Mouse (Mus musculus) forebrain, embryonic 14.5 days (tissue): ENCODE data around the gene Acap1. TPM values are rescaled to one million over a fixed set of nuclear protein-coding genes. Genes with fewer than 3 reads are reported as not detected.
A peak's percentile ranks its signal among the peaks of the same experiment; 100 is the strongest.

Experiments
- ATAC-seq: fragments of 200-750 bp; cut with Nextera tagmentation; 2 replicates; pipeline ENCODE4 v1.8.0; 2017; ENCODE audit warnings: mild to moderate bottlenecking, moderate library complexity
- DNase-seq: peaks from one replicate; pipeline ENCODE4 v3.0.0-alpha.2; 2015; ENCODE audit warnings: low spot score
- H3K27ac ChIP-seq: fragments of 300-500 bp; sonication (generic); 2 replicates; pipeline ENCODE4 v1.5.1; 2014; ENCODE audit warnings: low read depth, mild to moderate bottlenecking, control low read depth, low read length, moderate library complexity
- H3K27me3 ChIP-seq: fragments of 300-500 bp; sonication (generic); replicated peaks from 2 replicates; pipeline ENCODE4 v1.6.1; 2014; ENCODE audit warnings: low read length, control low read depth, mixed read lengths; ENCODE audit not compliant: control insufficient read depth, insufficient read depth
- H3K36me3 ChIP-seq: fragments of 300-500 bp; sonication (generic); 2 replicates; pipeline ENCODE4 v1.6.1; 2014; ENCODE audit warnings: low read length, control low read depth; ENCODE audit not compliant: control insufficient read depth, insufficient read depth
- H3K4me1 ChIP-seq: fragments of 300-500 bp; sonication (generic); 2 replicates; pipeline ENCODE4 v1.6.1; 2014; ENCODE audit warnings: antibody characterized with exemption, low read length, control low read depth; ENCODE audit not compliant: control insufficient read depth, insufficient read depth
- H3K4me2 ChIP-seq: fragments of 300-500 bp; sonication (generic); 2 replicates; pipeline ENCODE4 v1.6.1; 2014; ENCODE audit warnings: mild to moderate bottlenecking, control low read depth, low read length
- H3K4me3 ChIP-seq: fragments of 300-500 bp; sonication (generic); 2 replicates; pipeline ENCODE4 v1.5.1; 2014; ENCODE audit warnings: low read depth, low read length, control low read depth
- H3K9ac ChIP-seq: fragments of 300-500 bp; sonication (generic); 2 replicates; pipeline ENCODE4 v1.6.1; 2014; ENCODE audit warnings: mild to moderate bottlenecking, low read length, control low read depth, moderate library complexity
- H3K9me3 ChIP-seq: fragments of 300-500 bp; sonication (generic); replicated peaks from 2 replicates; pipeline ENCODE4 v1.6.1; 2016; ENCODE audit warnings: low read length, control low read depth, mixed read lengths; ENCODE audit not compliant: control insufficient read depth
- WGBS: fragments of 180-500 bp; shearing (Covaris S2); extraction: QIAGEN DNeasy Blood & Tissue Kit; methylation state at CpG from one replicate; pipeline ENCODE4 v1.1.7; 2014; 5-methylcytosine and 5-hydroxymethylcytosine counted together
- polyA plus RNA-seq: library from polyadenylated mRNA; unstranded; fragments of >200 nt; fragmentation: Nextera tagmentation; extraction: Ambion mirVana; gene quantifications from 2 replicates; pipeline ENCODE4 v1.2.1, GENCODE M21; 2014

Gene Acap1
- polyA plus RNA-seq, 1 experiment from 2014 or later, result 0.10 TPM

- WGBS, result 21% methylated on average over 29 of the region's 30 CpGs
- Histone ChIP-seq H3K36me3 (no peaks in the 10 kb centered on the region), H3K27me3 (peaks cover 9% of the 10 kb centered on the region; the same call in 1 of the 2 replicates), H3K4me1 (no peaks in the 10 kb centered on the region; the same call in 1 of the 2 replicates), H3K9me3 (no peaks in the 10 kb centered on the region), H3K27ac (no peak within 1 kb of the TSS), H3K4me3 (no peak within 1 kb of the TSS), H3K4me2 (no peak within 1 kb of the TSS), H3K9ac (no peak within 1 kb of the TSS)
- DNase-seq (no peak), ATAC-seq (no peak)
Observed at GRCm38 (mm10) chr11:69858113-69858998, 37.0 kb downstream of the Acap1 start, which contains the start of gene Tnk1. Tnk1 (minus strand) TSS chr11:69858730.

GRCm38 (mm10) chr11:69855347-69855746, 40.0 kb downstream of the Acap1 start:
- no peak overlapping the region for H3K27ac ChIP-seq
- no peaks in the 10 kb centered on the region for H3K9me3 ChIP-seq
- WGBS, result 23% methylated on average over 16 of the region's 16 CpGs
- H3K9ac ChIP-seq, result no peak overlapping the region
- H3K27me3 ChIP-seq, result peaks cover 9% of the 10 kb centered on the region; the same call in 1 of the 2 replicates
- DNase-seq (peak; percentile 39), ATAC-seq (peak; percentile 57)
- H3K4me3 ChIP-seq, result no peak overlapping the region
- peaks cover 26% of the 10 kb centered on the region for H3K36me3 ChIP-seq
- H3K4me2 ChIP-seq, result no peak overlapping the region
- no peaks in the 10 kb centered on the region; the same call in 1 of the 2 replicates for H3K4me1 ChIP-seq

GRCm38 (mm10) chr11:69854680-69855079, 40.7 kb downstream of the Acap1 start:
- H3K9ac ChIP-seq, result no peak overlapping the region
- H3K27me3 ChIP-seq, result peaks cover 9% of the 10 kb centered on the region; the same call in 1 of the 2 replicates
- H3K9me3 ChIP-seq, result no peaks in the 10 kb centered on the region
- DNase-seq (no peak), ATAC-seq (no peak)
- WGBS, result 90% methylated on average over 10 of the region's 10 CpGs
- no peak overlapping the region for H3K27ac ChIP-seq
- H3K4me3 ChIP-seq, result no peak overlapping the region
- no peak overlapping the region for H3K4me2 ChIP-seq
- H3K36me3 ChIP-seq, result peaks cover 32% of the 10 kb centered on the region
- H3K4me1 ChIP-seq, result no peaks in the 10 kb centered on the region; the same call in 1 of the 2 replicates

- H3K27ac ChIP-seq, result no peak overlapping the region
- no peak overlapping the region for H3K9ac ChIP-seq
- ATAC-seq (no peak), DNase-seq (no peak)
- H3K4me1 ChIP-seq, result no peaks in the 10 kb centered on the region; the same call in 1 of the 2 replicates
- WGBS, result 80% methylated on average over 7 of the region's 7 CpGs
- H3K36me3 ChIP-seq, result peaks cover 39% of the 10 kb centered on the region
- no peak overlapping the region for H3K4me3 ChIP-seq
- H3K4me2 ChIP-seq, result no peak overlapping the region
- no peaks in the 10 kb centered on the region for H3K9me3 ChIP-seq
- H3K27me3 ChIP-seq, result peaks cover 9% of the 10 kb centered on the region; the same call in 1 of the 2 replicates
Observed at GRCm38 (mm10) chr11:69853994-69854393, 41.3 kb downstream of the Acap1 start.

- peaks cover 52% of the 10 kb centered on the region for H3K36me3 ChIP-seq
- 74% methylated on average over 8 of the region's 8 CpGs for WGBS
- H3K4me2 ChIP-seq, result no peak overlapping the region
- DNase-seq (no peak), ATAC-seq (no peak)
- no peaks in the 10 kb centered on the region for H3K9me3 ChIP-seq
- H3K4me1 ChIP-seq, result peaks cover 11% of the 10 kb centered on the region
- H3K4me3 ChIP-seq, result no peak overlapping the region
- no peaks in the 10 kb centered on the region for H3K27me3 ChIP-seq
- H3K27ac ChIP-seq, result no peak overlapping the region
- no peak overlapping the region for H3K9ac ChIP-seq
Observed at GRCm38 (mm10) chr11:69850754-69851153, 44.6 kb downstream of the Acap1 start.

- DNase-seq, result no peak
- no peaks in the 10 kb centered on the region for H3K9me3 ChIP-seq
- peaks cover 52% of the 10 kb centered on the region for H3K36me3 ChIP-seq
- no peak overlapping the region for H3K4me2 ChIP-seq
- no peak for ATAC-seq
- H3K4me1 ChIP-seq, result peaks cover 14% of the 10 kb centered on the region
- H3K27ac ChIP-seq, result no peak overlapping the region
- 93% methylated on average over 15 of the region's 15 CpGs for WGBS
- no peak overlapping the region for H3K9ac ChIP-seq
- no peak overlapping the region for H3K4me3 ChIP-seq
- no peaks in the 10 kb centered on the region for H3K27me3 ChIP-seq
Observed at GRCm38 (mm10) chr11:69849884-69850283, 45.5 kb downstream of the Acap1 start.

- Histone ChIP-seq H3K4me1 (peaks cover 14% of the 10 kb centered on the region), H3K27me3 (no peaks in the 10 kb centered on the region), H3K9me3 (no peaks in the 10 kb centered on the region), H3K4me3 (no peak overlapping the region), H3K27ac (no peak overlapping the region), H3K9ac (no peak overlapping the region), H3K36me3 (peaks cover 52% of the 10 kb centered on the region), H3K4me2 (no peak overlapping the region)
- 93% methylated on average over 9 of the region's 9 CpGs for WGBS
- ATAC-seq, result no peak
- DNase-seq, result no peak
Observed at GRCm38 (mm10) chr11:69849128-69849527, 46.2 kb downstream of the Acap1 start.

GRCm38 (mm10) chr11:69848021-69848420, 47.3 kb downstream of the Acap1 start:
- no peak for ATAC-seq

More at GRCm38 (mm10) chr11:69848021-69848420, 47.3 kb downstream of the Acap1 start:
- no peak for DNase-seq
- Histone ChIP-seq H3K4me1 (peaks cover 14% of the 10 kb centered on the region), H3K36me3 (peaks cover 52% of the 10 kb centered on the region), H3K4me3 (no peak overlapping the region), H3K4me2 (peak overlapping the region; percentile 81), H3K9ac (no peak overlapping the region), H3K9me3 (no peaks in the 10 kb centered on the region), H3K27ac (no peak overlapping the region), H3K27me3 (no peaks in the 10 kb centered on the region)
- 97% methylated on average over 6 of the region's 6 CpGs for WGBS
